Mouse (Mus musculus) heart, postnatal 0 days (tissue): Measurements from ENCODE around the gene Ulk3. TPM values are rescaled to one million over a fixed set of nuclear protein-coding genes. Genes with fewer than 3 reads are reported as not detected.
A peak's percentile ranks its signal among the peaks of the same experiment; 100 is the strongest.

Experiments used
- ATAC-seq: fragments of 200-750 bp; cut with Nextera tagmentation; 2 replicates; pipeline ENCODE4 v1.8.0; 2017; ENCODE audit warnings: low read depth, moderate number of reproducible peaks, moderate library complexity; ENCODE audit not compliant: insufficient read depth
- DNase-seq: peaks from one replicate; pipeline ENCODE4 v3.0.0-alpha.2; 2016; ENCODE audit warnings: low spot score
- H3K27ac ChIP-seq: fragments of 300-500 bp; sonication (generic); 2 replicates; pipeline ENCODE4 v1.5.1; 2014; ENCODE audit warnings: low read depth, mild to moderate bottlenecking
- H3K27me3 ChIP-seq: fragments of 300-500 bp; sonication (generic); 2 replicates; pipeline ENCODE4 v1.6.1; 2014; ENCODE audit warnings: low read length, mixed read lengths; ENCODE audit not compliant: control insufficient read depth, insufficient read depth
- H3K36me3 ChIP-seq: fragments of 300-500 bp; sonication (generic); replicated peaks from 2 replicates; pipeline ENCODE4 v1.6.1; 2014; ENCODE audit warnings: low read length, mixed read lengths; ENCODE audit not compliant: control insufficient read depth, insufficient read depth
- H3K4me1 ChIP-seq: fragments of 300-500 bp; sonication (generic); 2 replicates; pipeline ENCODE4 v1.6.1; 2014; ENCODE audit warnings: antibody characterized with exemption; ENCODE audit not compliant: control insufficient read depth, insufficient read depth
- H3K4me2 ChIP-seq: fragments of 300-500 bp; sonication (generic); 2 replicates; pipeline ENCODE4 v1.6.1; 2014; ENCODE audit warnings: low read depth, mild to moderate bottlenecking, low read length, moderate library complexity
- H3K4me3 ChIP-seq: fragments of 300-500 bp; sonication (generic); 2 replicates; pipeline ENCODE4 v1.5.1; 2014; ENCODE audit warnings: low read depth, low read length
- H3K9ac ChIP-seq: fragments of 300-500 bp; sonication (generic); replicated peaks from 2 replicates; pipeline ENCODE4 v1.6.1; 2014; ENCODE audit warnings: low read depth, low read length, mixed read lengths
- H3K9me3 ChIP-seq: fragments of 300-500 bp; sonication (generic); replicated peaks from 2 replicates; pipeline ENCODE4 v1.6.1; 2016; ENCODE audit warnings: low read length; ENCODE audit not compliant: control insufficient read depth
- CTCF ChIP-seq: IDR thresholded peaks from 2 replicates; pipeline ENCODE4 v1.5.1; 2016; ENCODE audit warnings: antibody characterized with exemption, control low read depth, low read depth
- EP300 ChIP-seq: IDR thresholded peaks from 2 replicates; pipeline ENCODE4 v1.6.1; 2016; ENCODE audit warnings: antibody characterized with exemption, low read depth
- WGBS: fragments of 180-500 bp; shearing (Covaris S2); extraction: QIAGEN DNeasy Blood & Tissue Kit; methylation state at CpG from one replicate; pipeline ENCODE4 v1.1.7; 2014; 5-methylcytosine and 5-hydroxymethylcytosine counted together
- polyA plus RNA-seq: library from polyadenylated mRNA; unstranded; fragments of >200 nt; fragmentation: Nextera tagmentation; extraction: Ambion mirVana; gene quantifications from 2 replicates; pipeline ENCODE4 v1.2.1, GENCODE M21; 2015
- total RNA-seq: library from RNA; depleted of rRNA; stranded (reverse); fragments of >200 nt; gene quantifications from 2 replicates; pipeline ENCODE4 v1.2.3, GENCODE M21; 2014; ENCODE audit warnings: low replicate concordance

Gene Ulk3
- total and polyA plus RNA-seq, 2 experiments from 2014 or later = 8.0 to 189 TPM

DNA sequence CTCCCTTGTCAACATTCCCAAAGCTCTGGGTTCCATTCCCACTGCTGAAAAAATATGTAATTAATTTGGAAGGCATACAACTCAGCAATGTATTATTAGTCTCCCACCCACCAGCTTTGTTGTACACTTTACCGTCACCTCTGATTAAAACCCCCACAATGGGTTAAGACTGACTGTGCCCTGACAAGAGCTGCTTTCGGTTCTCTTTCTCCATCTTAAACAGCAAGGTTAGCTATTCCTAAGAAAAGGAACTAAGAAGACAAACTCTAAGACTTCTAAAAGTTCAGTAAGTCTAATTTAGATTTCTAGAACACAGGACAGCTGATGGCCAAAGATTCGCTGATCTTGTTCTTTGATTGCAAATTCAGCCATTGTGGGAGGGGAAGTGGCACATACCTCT lies 32.0 kb upstream of the Ulk3 start:
- no peaks in the 10 kb centered on the region for H3K9me3 ChIP-seq
- ATAC-seq (no peak), DNase-seq (no peak)
- no peak overlapping the region for H3K4me3 ChIP-seq
- no peak overlapping the region for H3K27ac ChIP-seq
- TF ChIP-seq EP300 (no peak), CTCF (no peak)
- no peaks in the 10 kb centered on the region for H3K36me3 ChIP-seq
- H3K4me2 ChIP-seq = no peak overlapping the region
- 72% methylated on average over 3 of the region's 3 CpGs for WGBS
- no peak overlapping the region for H3K9ac ChIP-seq
- H3K4me1 ChIP-seq = peaks cover 16% of the 10 kb centered on the region
- H3K27me3 ChIP-seq = no peaks in the 10 kb centered on the region

DNA sequence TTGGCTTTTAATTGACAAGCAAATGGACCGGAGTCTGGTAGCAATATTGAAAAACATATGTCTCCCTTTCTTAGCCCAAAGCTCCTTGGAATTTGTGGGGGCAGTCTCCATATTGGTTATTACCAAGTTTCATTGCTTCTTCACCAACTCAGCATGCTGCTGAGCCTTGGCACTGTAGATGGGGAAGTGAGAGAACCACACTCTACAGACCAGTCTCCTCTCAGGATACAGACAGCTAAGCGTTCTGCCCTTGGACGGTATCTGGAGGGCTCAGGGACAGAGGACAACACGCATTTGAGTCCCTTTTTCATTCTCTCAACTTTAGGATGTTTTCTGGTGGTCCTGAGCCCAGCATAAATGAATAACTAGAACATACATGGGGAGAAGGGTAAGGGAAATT lies 30.6 kb upstream of the Ulk3 start:
- 80% methylated on average over 4 of the region's 4 CpGs for WGBS
- Histone ChIP-seq H3K9me3 (no peaks in the 10 kb centered on the region), H3K27ac (no peak overlapping the region), H3K27me3 (no peaks in the 10 kb centered on the region), H3K4me2 (no peak overlapping the region), H3K36me3 (no peaks in the 10 kb centered on the region), H3K4me3 (no peak overlapping the region), H3K9ac (no peak overlapping the region), H3K4me1 (peaks cover 28% of the 10 kb centered on the region)
- no peak for TF ChIP-seq CTCF
- TF ChIP-seq EP300 = no peak
- ATAC-seq = no peak
- no peak for DNase-seq

DNA sequence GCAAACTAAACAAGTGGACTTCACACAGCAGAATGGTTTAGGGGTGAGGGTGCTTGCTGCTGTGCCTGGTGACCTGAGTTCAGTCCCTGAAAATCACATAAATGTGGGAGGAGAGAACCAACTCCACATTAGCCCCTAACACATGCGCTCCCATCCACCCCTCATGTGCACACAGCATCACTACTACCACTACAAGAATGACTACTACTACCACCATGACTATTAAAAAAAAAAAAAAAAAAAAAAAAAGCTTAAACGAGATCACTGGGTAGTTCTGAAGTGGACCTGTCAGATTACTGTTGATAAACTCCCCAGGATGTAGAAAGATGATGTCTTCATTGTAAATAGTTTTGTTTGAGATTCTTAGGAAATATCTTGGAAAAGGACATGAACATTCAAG lies 29.7 kb upstream of the Ulk3 start:
- no peak overlapping the region for H3K9ac ChIP-seq
- no peak overlapping the region for H3K4me2 ChIP-seq
- H3K36me3 ChIP-seq = no peaks in the 10 kb centered on the region
- no peak overlapping the region for H3K4me3 ChIP-seq
- 70% methylated on average over 2 of the region's 2 CpGs for WGBS
- DNase-seq (no peak), ATAC-seq (no peak)
- H3K4me1 ChIP-seq = peaks cover 32% of the 10 kb centered on the region
- no peak overlapping the region for H3K27ac ChIP-seq
- TF ChIP-seq EP300 = no peak
- no peak for TF ChIP-seq CTCF
- no peaks in the 10 kb centered on the region for H3K27me3 ChIP-seq
- no peaks in the 10 kb centered on the region for H3K9me3 ChIP-seq

- peak overlapping the region; percentile 73 for H3K27ac ChIP-seq
- 26% methylated on average over 7 of the region's 7 CpGs for WGBS
Measured at GRCm38 (mm10) chr9:57560263-57560662, 29.0 kb upstream of the Ulk3 start.

DNA sequence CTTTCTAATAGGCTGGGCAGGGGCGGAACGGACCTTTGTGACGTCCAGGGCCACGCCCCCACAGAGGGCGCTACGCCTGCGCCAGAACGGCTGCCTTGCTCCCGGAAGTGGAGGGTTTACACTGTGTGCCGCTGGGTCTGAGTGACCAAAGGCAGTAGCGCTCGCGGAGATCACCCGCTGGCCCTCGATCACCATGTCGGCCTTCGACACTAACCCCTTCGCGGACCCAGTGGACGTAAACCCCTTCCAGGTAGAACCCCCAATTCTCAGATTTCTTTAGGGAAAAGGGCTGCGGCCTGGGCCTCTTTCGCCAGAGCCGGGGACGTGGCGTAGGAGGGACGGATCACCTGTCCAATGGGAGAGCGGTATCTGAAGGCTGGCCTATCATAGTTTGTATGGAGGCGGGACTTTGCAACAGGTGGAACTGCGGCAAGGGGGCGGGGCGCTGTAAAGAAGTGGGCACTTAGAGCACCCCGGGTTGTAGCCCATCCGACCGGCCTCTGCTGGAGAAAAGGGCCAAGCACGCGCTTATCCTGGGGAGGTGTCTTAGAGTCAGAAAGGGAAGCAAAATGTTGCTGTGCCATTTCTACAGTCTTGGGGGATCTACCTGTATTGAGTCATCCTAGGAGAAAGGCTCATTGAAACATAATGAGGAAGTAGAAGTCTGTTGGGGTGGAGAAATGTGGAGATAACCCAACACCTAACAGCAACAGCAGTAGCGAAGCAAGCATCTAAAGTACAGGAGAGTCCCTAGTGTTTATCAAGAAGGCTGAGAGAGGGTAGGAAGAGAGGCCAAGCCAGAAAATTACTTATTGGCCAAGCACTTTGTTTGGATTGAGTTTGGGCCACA lies 28.2 kb upstream of the Ulk3 start, which contains the start of gene Scamp2:
Gene Scamp2 (plus strand): TSS at position 83 of the 850 bp plus-strand sequence.
- WGBS = 1% methylated on average over 37 of the region's 37 CpGs
- ATAC-seq (peak; percentile 98), DNase-seq (peak; percentile 93)

More at GRCm38 (mm10) chr9:57560263-57560662, 29.0 kb upstream of the Ulk3 start:
- H3K4me3 ChIP-seq = peak overlapping the region; percentile 69
- TF ChIP-seq EP300 = no peak
- TF ChIP-seq CTCF = no peak
- H3K27me3 ChIP-seq = no peaks in the 10 kb centered on the region
- ATAC-seq (no peak), DNase-seq (no peak)
- peak overlapping the region; percentile 81 for H3K4me2 ChIP-seq
- no peaks in the 10 kb centered on the region for H3K36me3 ChIP-seq
- H3K9me3 ChIP-seq = no peaks in the 10 kb centered on the region
- H3K9ac ChIP-seq = peak overlapping the region; percentile 61; the same call in 1 of the 2 replicates
- H3K4me1 ChIP-seq = peaks cover 32% of the 10 kb centered on the region

More for the DNA sequence above, 28.2 kb upstream of the Ulk3 start, which contains the start of gene Scamp2:
- H3K4me2 ChIP-seq = peak within 1 kb of the TSS; percentile 81
- H3K27me3 ChIP-seq = no peaks in the 10 kb centered on the region
- H3K9me3 ChIP-seq = no peaks in the 10 kb centered on the region
- TF ChIP-seq EP300 (no peak), CTCF (peak; percentile 32)
- peak within 1 kb of the TSS; percentile 73 for H3K27ac ChIP-seq
- no peaks in the 10 kb centered on the region for H3K36me3 ChIP-seq
- peak within 1 kb of the TSS; percentile 61 for H3K9ac ChIP-seq
- H3K4me3 ChIP-seq = peak within 1 kb of the TSS; percentile 69
- peaks cover 39% of the 10 kb centered on the region for H3K4me1 ChIP-seq
